Mouse (Mus musculus) adrenal gland, postnatal 14 days (tissue): Measurements from ENCODE around the gene Ccdc57. TPM values are rescaled to one million over a fixed set of nuclear protein-coding genes. Genes with fewer than 3 reads are reported as not detected.
A peak's percentile ranks its signal among the peaks of the same experiment; 100 is the strongest.
"Not testable (repeated sequence)": the region's sequence is repeated elsewhere in the genome, so short reads cannot be mapped to it uniquely, and the experiment has no call there.

Experiments used
- DNase-seq: peaks from one replicate; pipeline ENCODE4 v3.0.0; 2021; ENCODE audit warnings: mixed read lengths
- total RNA-seq: library from RNA; stranded (reverse); gene quantifications from 2 replicates; pipeline ENCODE4 v1.2.3, GENCODE M21; 2021

Gene Ccdc57
- total RNA-seq, 1 experiment from 2014 or later = 17.7 TPM

DNA sequence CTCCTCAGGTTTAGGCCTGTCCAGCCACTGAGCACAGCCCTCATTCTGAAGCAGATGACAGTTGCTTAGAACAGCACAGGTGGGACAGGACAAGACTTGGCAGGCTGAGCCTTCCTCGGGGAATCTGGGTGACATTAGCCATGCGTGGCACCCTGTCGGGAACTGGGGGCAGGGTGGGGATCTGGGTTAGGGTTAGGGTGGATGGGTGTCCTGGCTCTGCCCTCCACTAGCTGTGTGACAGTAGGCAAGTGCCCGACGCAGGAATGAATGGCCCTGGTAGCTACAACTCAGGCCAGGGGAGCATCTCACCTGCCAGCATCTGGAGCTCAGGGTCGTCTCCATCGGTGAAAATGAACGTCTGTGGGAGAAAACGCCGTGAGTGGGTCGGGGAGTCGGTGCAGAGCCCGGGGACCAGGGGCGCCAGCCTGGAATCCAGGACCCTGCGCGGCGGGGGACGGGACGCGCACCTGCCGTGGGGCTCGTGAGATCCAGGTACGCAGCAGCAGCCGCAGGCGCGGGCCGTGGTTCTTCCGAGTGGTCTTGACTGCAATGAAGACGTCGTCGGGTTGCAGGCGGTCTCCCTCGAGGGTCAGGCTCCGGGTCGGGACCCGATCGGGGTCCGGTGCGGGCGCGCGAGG lies 149.1 kb downstream of the Ccdc57 start:
- DNase-seq = peak; percentile 15

DNA sequence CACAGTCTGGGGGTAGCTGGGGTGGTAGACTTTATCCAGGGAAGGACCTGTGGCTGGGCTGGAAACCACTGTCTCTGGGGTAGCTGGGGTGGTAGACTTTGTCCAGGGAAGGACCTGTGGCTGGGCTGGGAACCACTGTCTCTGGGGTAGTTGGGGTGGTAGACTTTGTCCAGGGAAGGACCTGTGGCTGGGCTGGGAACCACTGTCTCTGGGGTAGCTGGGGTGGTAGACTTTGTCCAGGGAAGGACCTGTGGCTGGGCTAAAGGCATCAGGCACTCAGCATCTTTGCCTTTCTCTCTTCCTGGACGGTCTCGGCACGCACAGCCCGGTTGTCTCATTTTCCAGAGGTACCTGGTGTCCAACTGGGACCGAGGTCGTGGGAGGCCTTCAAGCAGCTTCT lies 151.3 kb downstream of the Ccdc57 start:
- not testable (repeated sequence) for DNase-seq

DNA sequence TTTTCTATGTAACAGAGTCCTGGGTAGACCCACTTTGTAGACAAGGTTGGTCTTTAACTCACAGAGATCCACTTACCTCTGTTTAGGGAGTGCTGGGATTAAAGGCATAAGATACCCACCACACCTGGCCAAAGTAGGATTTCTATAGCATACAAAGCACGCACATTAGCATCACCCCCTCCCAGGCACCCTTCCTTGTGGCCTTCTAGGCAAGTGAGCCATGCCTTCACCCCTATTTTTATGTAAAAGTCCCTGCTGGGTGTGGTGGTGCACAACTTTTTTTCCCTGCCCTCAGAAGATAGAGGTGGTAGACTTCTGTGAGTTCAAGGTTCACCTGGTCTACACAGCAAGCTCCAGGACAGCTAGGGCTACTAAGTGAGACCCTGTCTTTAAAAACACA lies 152.8 kb downstream of the Ccdc57 start:
- DNase-seq = no peak

DNA sequence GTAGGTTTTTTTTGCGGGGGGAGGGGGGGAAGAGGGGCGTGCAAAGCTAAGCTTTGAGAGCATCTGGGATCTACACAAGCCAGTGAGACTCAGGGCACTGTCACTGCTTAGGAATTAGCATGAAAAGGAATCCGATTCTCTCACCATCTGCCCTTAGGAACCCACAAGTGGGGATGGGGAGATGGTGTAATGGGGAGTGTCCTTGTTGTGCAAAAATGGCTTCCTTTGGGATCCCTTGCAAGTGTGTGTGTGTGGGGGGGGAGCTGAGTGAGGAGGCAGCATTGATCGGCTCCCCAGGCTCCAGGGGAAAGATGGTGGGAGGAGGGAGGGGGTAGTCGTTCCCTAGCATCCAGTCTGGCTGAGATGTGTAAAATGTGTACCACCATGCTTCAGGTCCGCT lies 155.5 kb downstream of the Ccdc57 start:
- no peak for DNase-seq

Other genes starting within 250 kb of the Ccdc57 start
- gene Cenpx, start 219.1 kb downstream of the Ccdc57 start, total RNA-seq = 46.4 and 52.5 TPM in 2 replicates
- gene Lrrc45, start 218.9 kb downstream of the Ccdc57 start, total RNA-seq = 27.2 and 31.5 TPM in 2 replicates
- 3.2 and 5.3 TPM in 2 replicates for gene Rac3, start 211.4 kb downstream of the Ccdc57 start, total RNA-seq
- 31.8 and 41.9 TPM in 2 replicates for gene Dcxr, start 205.6 kb downstream of the Ccdc57 start, total RNA-seq
- 7.3 and 10.2 TPM in 2 replicates for gene Cbr2, start 200.8 kb downstream of the Ccdc57 start, total RNA-seq
- gene Hmga1b, start 170.1 kb downstream of the Ccdc57 start, total RNA-seq = 20.9 and 46.6 TPM in 2 replicates
- 18.5 and 18.6 TPM in 2 replicates for gene Rfng, start 148.7 kb downstream of the Ccdc57 start, total RNA-seq
- gene Gps1, start 148.6 kb downstream of the Ccdc57 start, total RNA-seq = 101 and 107 TPM in 2 replicates
- gene Dus1l, start 136.5 kb downstream of the Ccdc57 start, total RNA-seq = 64.5 and 70.5 TPM in 2 replicates
- 94.1 and 150 TPM in 2 replicates for gene Fasn, start 108.3 kb downstream of the Ccdc57 start, total RNA-seq
- 10.6 and 14.0 TPM in 2 replicates for gene Slc16a3, start 15.6 kb upstream of the Ccdc57 start, total RNA-seq
- 124 and 135 TPM in 2 replicates for gene Csnk1d, start 58.5 kb upstream of the Ccdc57 start, total RNA-seq
- 0.48 and 3.8 TPM in 2 replicates for gene Cd7, start 106.5 kb upstream of the Ccdc57 start, total RNA-seq
- not detected in 2 replicates for gene Sectm1b, start 130.7 kb upstream of the Ccdc57 start, total RNA-seq
- not detected in 2 replicates for gene Sectm1a, start 148.3 kb upstream of the Ccdc57 start, total RNA-seq
- not detected in 2 replicates for gene Tex19.2, start 185.8 kb upstream of the Ccdc57 start, total RNA-seq
- not detected in 2 replicates for gene Tex19.1, start 213.3 kb upstream of the Ccdc57 start, total RNA-seq
- not detected in 2 replicates for gene Uts2r, start 227.4 kb upstream of the Ccdc57 start, total RNA-seq